Mouse (Mus musculus) liver, embryonic 12.5 days (tissue): ENCODE results near the gene Padi1. TPM values are rescaled to one million over a fixed set of nuclear protein-coding genes. Genes with fewer than 3 reads are reported as not detected.

Experiments
- ATAC-seq: fragments of 200-750 bp; cut with Nextera tagmentation; 2 replicates; pipeline ENCODE4 v1.8.0; 2017; ENCODE audit warnings: moderate number of reproducible peaks, mild to moderate bottlenecking, moderate library complexity
- H3K27ac ChIP-seq: fragments of 300-500 bp; sonication (generic); 2 replicates; pipeline ENCODE4 v1.5.1; 2016; ENCODE audit warnings: mild to moderate bottlenecking
- H3K27me3 ChIP-seq: fragments of 300-500 bp; sonication (generic); replicated peaks from 2 replicates; pipeline ENCODE4 v1.6.1; 2016; ENCODE audit warnings: mild to moderate bottlenecking, moderate library complexity
- H3K36me3 ChIP-seq: fragments of 300-500 bp; sonication (generic); 2 replicates; pipeline ENCODE4 v1.6.1; 2016; ENCODE audit warnings: mild to moderate bottlenecking, moderate library complexity
- H3K4me1 ChIP-seq: fragments of 300-500 bp; sonication (generic); 2 replicates; pipeline ENCODE4 v1.6.1; 2016
- H3K4me2 ChIP-seq: fragments of 300-500 bp; sonication (generic); 2 replicates; pipeline ENCODE4 v1.6.1; 2016; ENCODE audit warnings: mild to moderate bottlenecking, moderate library complexity
- H3K4me3 ChIP-seq: fragments of 300-500 bp; sonication (generic); 2 replicates; pipeline ENCODE4 v1.5.1; 2016; ENCODE audit warnings: mild to moderate bottlenecking, moderate library complexity
- H3K9ac ChIP-seq: fragments of 300-500 bp; sonication (generic); 2 replicates; pipeline ENCODE4 v1.6.1; 2016; ENCODE audit warnings: mild to moderate bottlenecking, moderate library complexity
- H3K9me3 ChIP-seq: fragments of 300-500 bp; sonication (generic); replicated peaks from 2 replicates; pipeline ENCODE4 v1.6.1; 2016; ENCODE audit warnings: mild to moderate bottlenecking, moderate library complexity
- WGBS: fragments of 180-500 bp; shearing (Covaris S2); methylation state at CpG from one replicate; pipeline ENCODE4 v1.1.7; 2016; ENCODE audit not compliant: insufficient replicate concordance; 5-methylcytosine and 5-hydroxymethylcytosine counted together
- polyA plus RNA-seq: library from polyadenylated mRNA; unstranded; fragments of >200 nt; fragmentation: Nextera tagmentation; extraction: Ambion mirVana; gene quantifications from 2 replicates; pipeline ENCODE4 v1.2.1, GENCODE M21; 2016

Gene Padi1
- polyA plus RNA-seq, 1 experiment from 2014 or later, result not detected

- 33% methylated on average over 7 of the region's 7 CpGs for WGBS
- Histone ChIP-seq H3K4me1 (peaks cover 77% of the 10 kb centered on the region), H3K36me3 (no peaks in the 10 kb centered on the region), H3K27ac (peak overlapping the region; percentile 93), H3K27me3 (peaks cover 32% of the 10 kb centered on the region), H3K4me3 (peak overlapping the region; percentile 28), H3K9me3 (no peaks in the 10 kb centered on the region), H3K9ac (peak overlapping the region; percentile 71), H3K4me2 (peak overlapping the region; percentile 71)
- ATAC-seq, result peak; percentile 70
These were observed 14.7 kb upstream of the Padi1 start for GRCm38 (mm10) chr4:140860125-140860766.

- Histone ChIP-seq H3K9ac (peak overlapping the region; percentile 50), H3K36me3 (no peaks in the 10 kb centered on the region), H3K27me3 (peaks cover 25% of the 10 kb centered on the region), H3K4me2 (peak overlapping the region; percentile 71), H3K27ac (peak overlapping the region; percentile 93), H3K9me3 (no peaks in the 10 kb centered on the region), H3K4me1 (peaks cover 86% of the 10 kb centered on the region), H3K4me3 (no peak overlapping the region)
- 60% methylated on average over 11 of the region's 11 CpGs for WGBS
- ATAC-seq, result peak; percentile 18; the same call in 1 of the 2 replicates
These were observed 13.7 kb upstream of the Padi1 start for GRCm38 (mm10) chr4:140859291-140859690.

GRCm38 (mm10) chr4:140857813-140858212, 12.2 kb upstream of the Padi1 start:
- WGBS, result 71% methylated on average over 7 of the region's 7 CpGs
- H3K27ac ChIP-seq, result peak overlapping the region; percentile 99

GRCm38 (mm10) chr4:140857041-140857440, 11.5 kb upstream of the Padi1 start:
- Histone ChIP-seq H3K9me3 (no peaks in the 10 kb centered on the region), H3K4me2 (no peak overlapping the region), H3K36me3 (no peaks in the 10 kb centered on the region), H3K9ac (0 out of 2 replicates have a peak overlapping the region, but pooled peaks have one; percentile 4), H3K27ac (peak overlapping the region; percentile 99), H3K4me1 (peaks cover 97% of the 10 kb centered on the region), H3K27me3 (peaks cover 23% of the 10 kb centered on the region), H3K4me3 (no peak overlapping the region)
- ATAC-seq, result no peak
- 80% methylated on average over 5 of the region's 5 CpGs for WGBS

More at GRCm38 (mm10) chr4:140857813-140858212, 12.2 kb upstream of the Padi1 start:
- peak overlapping the region; percentile 27; the same call in 1 of the 2 replicates for H3K9ac ChIP-seq
- no peak overlapping the region for H3K4me3 ChIP-seq
- peaks cover 20% of the 10 kb centered on the region for H3K27me3 ChIP-seq
- no peaks in the 10 kb centered on the region for H3K9me3 ChIP-seq
- ATAC-seq, result no peak
- no peak overlapping the region for H3K4me2 ChIP-seq
- peaks cover 98% of the 10 kb centered on the region for H3K4me1 ChIP-seq
- no peaks in the 10 kb centered on the region for H3K36me3 ChIP-seq

GRCm38 (mm10) chr4:140855151-140855550, 9.6 kb upstream of the Padi1 start:
- peak overlapping the region; percentile 21 for H3K4me3 ChIP-seq
- H3K4me2 ChIP-seq, result peak overlapping the region; percentile 66

GRCm38 (mm10) chr4:140854455-140854864, 8.9 kb upstream of the Padi1 start:
- H3K27me3 ChIP-seq, result peaks cover 44% of the 10 kb centered on the region
- WGBS, result 18% methylated on average over 10 of the region's 10 CpGs
- H3K9me3 ChIP-seq, result no peaks in the 10 kb centered on the region
- peaks cover 76% of the 10 kb centered on the region for H3K4me1 ChIP-seq
- peak overlapping the region; percentile 66 for H3K4me2 ChIP-seq
- peak overlapping the region; percentile 21 for H3K4me3 ChIP-seq
- peak overlapping the region; percentile 61 for H3K9ac ChIP-seq
- peak; percentile 80 for ATAC-seq
- H3K27ac ChIP-seq, result peak overlapping the region; percentile 99
- no peaks in the 10 kb centered on the region for H3K36me3 ChIP-seq

More at GRCm38 (mm10) chr4:140855151-140855550, 9.6 kb upstream of the Padi1 start:
- peak; percentile 87 for ATAC-seq
- Histone ChIP-seq H3K9me3 (no peaks in the 10 kb centered on the region), H3K9ac (peak overlapping the region; percentile 61), H3K27me3 (peaks cover 38% of the 10 kb centered on the region), H3K36me3 (no peaks in the 10 kb centered on the region), H3K27ac (peak overlapping the region; percentile 99), H3K4me1 (peaks cover 83% of the 10 kb centered on the region)
- 56% methylated on average over 10 of the region's 10 CpGs for WGBS

- peaks cover 67% of the 10 kb centered on the region for H3K4me1 ChIP-seq
- 49% methylated on average over 8 of the region's 8 CpGs for WGBS
These were observed 8.0 kb upstream of the Padi1 start for GRCm38 (mm10) chr4:140853626-140854025.

GRCm38 (mm10) chr4:140849310-140849709, 3.7 kb upstream of the Padi1 start:
- H3K4me1 ChIP-seq, result peaks cover 24% of the 10 kb centered on the region
- ATAC-seq, result no peak
- H3K36me3 ChIP-seq, result no peaks in the 10 kb centered on the region
- H3K4me3 ChIP-seq, result no peak overlapping the region
- H3K27ac ChIP-seq, result no peak overlapping the region
- H3K27me3 ChIP-seq, result peaks cover 71% of the 10 kb centered on the region
- H3K4me2 ChIP-seq, result no peak overlapping the region
- H3K9ac ChIP-seq, result no peak overlapping the region
- 79% methylated on average over 11 of the region's 11 CpGs for WGBS
- no peaks in the 10 kb centered on the region for H3K9me3 ChIP-seq

More at GRCm38 (mm10) chr4:140853626-140854025, 8.0 kb upstream of the Padi1 start:
- peak overlapping the region; percentile 99 for H3K27ac ChIP-seq
- H3K27me3 ChIP-seq, result peaks cover 52% of the 10 kb centered on the region
- no peaks in the 10 kb centered on the region for H3K9me3 ChIP-seq
- peak overlapping the region; percentile 66; the same call in 1 of the 2 replicates for H3K4me2 ChIP-seq
- H3K4me3 ChIP-seq, result no peak overlapping the region
- H3K9ac ChIP-seq, result peak overlapping the region; percentile 61
- no peaks in the 10 kb centered on the region for H3K36me3 ChIP-seq
- ATAC-seq, result no peak

GRCm38 (mm10) chr4:140844991-140845390, 587 bp downstream of the Padi1 start:
- Histone ChIP-seq H3K36me3 (no peaks in the 10 kb centered on the region), H3K9ac (no peak overlapping the region), H3K27me3 (peaks cover 73% of the 10 kb centered on the region), H3K27ac (no peak overlapping the region), H3K9me3 (no peaks in the 10 kb centered on the region), H3K4me3 (no peak overlapping the region), H3K4me2 (no peak overlapping the region), H3K4me1 (peaks cover 6% of the 10 kb centered on the region; the same call in 1 of the 2 replicates)
- no peak for ATAC-seq
- 65% methylated on average over 4 of the region's 4 CpGs for WGBS

- no peaks in the 10 kb centered on the region for H3K36me3 ChIP-seq
- no peaks in the 10 kb centered on the region for H3K9me3 ChIP-seq
- peaks cover 67% of the 10 kb centered on the region for H3K27me3 ChIP-seq
- H3K4me1 ChIP-seq, result peaks cover 6% of the 10 kb centered on the region; the same call in 1 of the 2 replicates
- no peak overlapping the region for H3K9ac ChIP-seq
- no peak overlapping the region for H3K4me2 ChIP-seq
- ATAC-seq, result no peak
- H3K4me3 ChIP-seq, result no peak overlapping the region
- WGBS, result 63% methylated on average over 15 of the region's 15 CpGs
- no peak overlapping the region for H3K27ac ChIP-seq
These were observed 1.8 kb downstream of the Padi1 start for GRCm38 (mm10) chr4:140843670-140844280.

- peaks cover 71% of the 10 kb centered on the region for H3K27me3 ChIP-seq
- no peak overlapping the region for H3K4me2 ChIP-seq
These were observed 2.7 kb downstream of the Padi1 start for GRCm38 (mm10) chr4:140842909-140843308.

GRCm38 (mm10) chr4:140837879-140838278, 7.7 kb downstream of the Padi1 start:
- H3K36me3 ChIP-seq, result no peaks in the 10 kb centered on the region
- H3K27me3 ChIP-seq, result peaks cover 68% of the 10 kb centered on the region
- no peaks in the 10 kb centered on the region for H3K9me3 ChIP-seq
- H3K4me2 ChIP-seq, result peak overlapping the region; percentile 31
- H3K27ac ChIP-seq, result no peak overlapping the region
- whole genome bisulfite sequencing, result 21% methylated on average over 8 of the region's 8 CpGs
- no peak overlapping the region for H3K4me3 ChIP-seq
- peaks cover 25% of the 10 kb centered on the region for H3K4me1 ChIP-seq
- peak; percentile 39; the same call in 1 of the 2 replicates for ATAC-seq
- H3K9ac ChIP-seq, result no peak overlapping the region

More at GRCm38 (mm10) chr4:140842909-140843308, 2.7 kb downstream of the Padi1 start:
- no peaks in the 10 kb centered on the region for H3K9me3 ChIP-seq
- H3K9ac ChIP-seq, result no peak overlapping the region
- H3K27ac ChIP-seq, result no peak overlapping the region
- H3K4me1 ChIP-seq, result peaks cover 10% of the 10 kb centered on the region
- no peak overlapping the region for H3K4me3 ChIP-seq
- WGBS, result 72% methylated on average over 1 of the region's 1 CpGs
- ATAC-seq, result no peak
- H3K36me3 ChIP-seq, result no peaks in the 10 kb centered on the region
